Mouse (Mus musculus): ENCODE data around the gene Plekha8. TPM values are rescaled to one million over a fixed set of nuclear protein-coding genes. Genes with fewer than 3 reads are reported as not detected.
A peak's percentile ranks its signal among the peaks of the same experiment; 100 is the strongest.

Plekha8 gene
- polyA plus RNA-seq, 1 experiment from 2014 or later = 6.3 TPM

DNA sequence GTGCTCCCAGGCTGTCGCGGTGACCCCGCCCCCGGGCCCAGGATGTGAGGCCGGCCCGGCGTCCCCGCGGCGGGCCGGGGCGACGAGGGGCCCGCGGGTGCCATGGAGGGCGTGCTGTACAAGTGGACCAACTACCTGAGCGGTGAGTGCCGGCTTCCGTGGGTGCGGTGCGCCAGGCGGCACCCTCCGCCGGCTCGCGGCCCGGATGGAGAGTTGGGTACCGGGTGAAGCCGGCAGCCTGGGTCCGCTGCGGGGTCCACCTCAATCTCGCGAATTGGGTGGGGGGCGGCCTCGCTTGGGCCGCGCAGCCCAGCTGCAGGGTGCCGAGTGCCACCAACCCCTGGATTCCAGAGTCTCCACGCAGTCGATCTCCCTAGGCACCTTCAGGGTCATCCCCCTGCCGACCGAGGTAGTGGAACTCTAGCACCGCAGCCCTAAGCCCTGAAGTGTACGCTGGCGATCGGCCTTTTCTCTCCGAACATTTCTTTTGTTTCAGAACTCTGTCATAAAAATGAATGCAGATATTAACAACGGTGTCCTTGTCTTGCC, 493 bp downstream of the Plekha8 start:
- Histone ChIP-seq H3K27ac (ENCODE audit: low read depth, low read length) (peak overlapping the region; percentile 78), H3K9me3 (ENCODE audit: control insufficient read depth, low read length) (no peaks in the 10 kb centered on the region), H3K36me3 (ENCODE audit: control insufficient read depth, insufficient read depth, low read length) (no peaks in the 10 kb centered on the region), H3K4me1 (ENCODE audit: control insufficient read depth, insufficient read depth, low read depth, low read length) (peaks cover 23% of the 10 kb centered on the region), H3K9ac (ENCODE audit: low read depth, low read length) (peak overlapping the region; percentile 86), H3K4me3 (ENCODE audit: low read length) (peak overlapping the region; percentile 72), H3K27me3 (replicated peaks; ENCODE audit: control insufficient read depth, insufficient read depth, low read length) (no peaks in the 10 kb centered on the region), H3K4me2 (ENCODE audit: low read length) (peak overlapping the region; percentile 72)
- ATAC-seq = no peak
- WGBS = under 1% methylated on average over 47 of the region's 48 CpGs

DNA sequence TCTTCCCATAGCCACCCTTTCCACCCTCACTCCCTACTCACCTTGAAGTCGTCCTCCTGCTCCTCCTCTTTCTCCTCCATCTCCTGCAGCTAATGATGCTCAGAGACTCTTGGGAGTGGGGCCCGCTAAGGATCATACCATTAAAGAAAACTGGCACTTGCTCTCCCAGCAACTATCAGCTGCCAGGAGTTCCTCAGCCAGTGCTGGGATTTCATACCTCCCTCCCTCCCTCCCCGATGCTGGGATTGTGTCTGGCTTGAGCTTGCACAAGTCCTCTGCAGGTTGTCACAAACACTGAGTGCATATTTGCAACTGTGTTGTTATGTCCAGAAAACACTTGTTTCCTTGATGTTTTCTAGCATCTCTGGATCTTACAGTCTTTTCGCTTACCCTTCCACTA, 2.3 kb downstream of the Plekha8 start, which contains the start of gene Fkbp14:
Fkbp14 (minus strand) TSS at position 101 of the 400 bp plus-strand sequence.
- WGBS = 71% methylated on average over 4 of the region's 4 CpGs
- ATAC-seq = no peak
- peak within 1 kb of the TSS; percentile 72 for H3K4me2 ChIP-seq (ENCODE audit: low read length)
- no peaks in the 10 kb centered on the region for H3K27me3 ChIP-seq (replicated peaks; ENCODE audit: control insufficient read depth, insufficient read depth, low read length)
- H3K4me3 ChIP-seq (ENCODE audit: low read length) = no peak within 1 kb of the TSS; the same call in 1 of the 2 replicates
- H3K4me1 ChIP-seq (ENCODE audit: control insufficient read depth, insufficient read depth, low read depth, low read length) = peaks cover 20% of the 10 kb centered on the region
- no peak within 1 kb of the TSS for H3K27ac ChIP-seq (ENCODE audit: low read depth, low read length)
- no peaks in the 10 kb centered on the region for H3K36me3 ChIP-seq (ENCODE audit: control insufficient read depth, insufficient read depth, low read length)
- H3K9ac ChIP-seq (ENCODE audit: low read depth, low read length) = no peak within 1 kb of the TSS
- H3K9me3 ChIP-seq (ENCODE audit: control insufficient read depth, low read length) = no peaks in the 10 kb centered on the region

DNA sequence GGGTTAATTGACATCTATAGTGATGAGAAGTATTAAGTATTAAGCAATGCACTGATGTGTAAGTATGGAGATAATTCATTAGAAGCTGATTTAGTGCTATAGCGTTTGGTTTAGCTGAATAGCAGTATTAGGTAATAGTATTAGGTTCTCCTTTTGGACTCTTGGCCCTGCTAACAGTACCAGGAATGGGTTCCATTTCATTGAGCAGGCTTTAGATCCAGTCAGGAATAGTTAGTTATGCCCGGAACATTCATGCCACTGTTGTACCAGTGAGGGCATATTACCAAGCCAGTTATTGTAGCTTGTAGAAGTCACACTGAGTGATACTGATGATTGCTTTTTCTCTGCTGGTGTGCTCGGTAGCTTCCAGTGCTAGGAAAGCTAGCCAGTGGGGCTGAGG, 2.8 kb downstream of the Plekha8 start:
- H3K9me3 ChIP-seq (ENCODE audit: control insufficient read depth, low read length) = no peaks in the 10 kb centered on the region
- no peak overlapping the region for H3K27ac ChIP-seq (ENCODE audit: low read depth, low read length)
- ATAC-seq = no peak
- no peaks in the 10 kb centered on the region for H3K36me3 ChIP-seq (ENCODE audit: control insufficient read depth, insufficient read depth, low read length)
- H3K4me3 ChIP-seq (ENCODE audit: low read length) = no peak overlapping the region
- no peak overlapping the region for H3K4me2 ChIP-seq (ENCODE audit: low read length)
- 83% methylated on average over 3 of the region's 3 CpGs for WGBS
- H3K9ac ChIP-seq (ENCODE audit: low read depth, low read length) = no peak overlapping the region
- H3K27me3 ChIP-seq (replicated peaks; ENCODE audit: control insufficient read depth, insufficient read depth, low read length) = no peaks in the 10 kb centered on the region
- peaks cover 20% of the 10 kb centered on the region for H3K4me1 ChIP-seq (ENCODE audit: control insufficient read depth, insufficient read depth, low read depth, low read length)

DNA sequence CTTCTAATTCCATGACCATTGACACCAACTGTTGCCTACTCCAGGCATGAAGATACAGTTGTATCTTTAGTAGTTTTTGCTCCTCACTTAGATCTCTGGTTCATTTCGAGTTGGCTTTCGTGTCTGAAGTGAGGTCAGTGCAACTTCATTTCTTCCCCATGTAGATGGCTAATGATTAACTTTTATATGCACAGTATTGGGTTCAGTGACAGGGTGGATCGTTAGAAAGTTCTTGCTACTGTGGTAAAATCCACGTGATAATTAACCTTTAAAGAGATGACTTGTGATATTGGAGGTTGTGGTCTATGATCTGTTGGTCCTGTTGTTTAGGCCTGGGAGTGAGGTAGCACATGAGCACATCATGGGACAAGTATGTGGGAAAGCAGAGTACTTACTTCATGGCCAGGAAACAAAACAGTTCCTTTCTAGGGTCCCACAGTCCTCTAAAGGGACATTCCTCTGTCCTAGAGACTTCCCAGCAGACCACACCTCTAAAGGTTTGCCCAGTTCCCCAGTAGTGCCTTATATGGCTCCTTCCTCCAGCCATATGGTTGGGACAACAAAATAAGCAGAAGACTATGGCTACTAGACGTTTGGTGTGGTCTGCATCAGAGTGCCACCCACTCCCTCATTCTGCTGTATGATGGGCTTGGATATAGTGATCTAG, 5.9 kb downstream of the Plekha8 start:
- no peaks in the 10 kb centered on the region for H3K9me3 ChIP-seq (ENCODE audit: control insufficient read depth, low read length)
- 81% methylated on average over 5 of the region's 5 CpGs for WGBS
- no peak overlapping the region for H3K4me2 ChIP-seq (ENCODE audit: low read length)
- no peak overlapping the region for H3K27ac ChIP-seq (ENCODE audit: low read depth, low read length)
- H3K9ac ChIP-seq (ENCODE audit: low read depth, low read length) = no peak overlapping the region
- no peak overlapping the region for H3K4me3 ChIP-seq (ENCODE audit: low read length)
- no peaks in the 10 kb centered on the region for H3K36me3 ChIP-seq (ENCODE audit: control insufficient read depth, insufficient read depth, low read length)
- H3K4me1 ChIP-seq (ENCODE audit: control insufficient read depth, insufficient read depth, low read depth, low read length) = peaks cover 13% of the 10 kb centered on the region
- no peaks in the 10 kb centered on the region for H3K27me3 ChIP-seq (replicated peaks; ENCODE audit: control insufficient read depth, insufficient read depth, low read length)
- ATAC-seq = no peak

DNA sequence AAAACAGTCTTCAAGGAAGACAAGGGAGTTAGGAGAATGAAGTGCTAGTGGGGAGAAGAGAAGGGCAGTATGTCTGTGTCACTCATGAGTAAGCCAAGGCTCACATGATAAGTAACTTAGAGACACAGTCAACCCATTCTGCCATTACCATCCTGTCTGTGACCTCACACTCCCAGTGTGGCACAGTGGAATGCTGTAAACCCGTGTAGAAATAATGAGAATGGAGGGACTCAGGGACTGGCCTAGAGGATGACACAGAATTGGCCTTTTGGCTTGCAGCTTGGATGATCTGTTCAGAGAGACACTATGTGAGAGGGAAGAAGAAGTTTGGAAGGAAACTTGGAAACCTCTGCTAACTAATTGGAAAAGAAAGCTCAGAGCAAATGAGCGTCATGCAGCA, 8.0 kb downstream of the Plekha8 start:
- no peak for ATAC-seq
- 83% methylated on average over 2 of the region's 2 CpGs for WGBS
- Histone ChIP-seq H3K4me1 (ENCODE audit: control insufficient read depth, insufficient read depth, low read depth, low read length) (no peaks in the 10 kb centered on the region), H3K4me2 (ENCODE audit: low read length) (no peak overlapping the region), H3K27ac (ENCODE audit: low read depth, low read length) (no peak overlapping the region), H3K9me3 (ENCODE audit: control insufficient read depth, low read length) (no peaks in the 10 kb centered on the region), H3K9ac (ENCODE audit: low read depth, low read length) (no peak overlapping the region), H3K36me3 (ENCODE audit: control insufficient read depth, insufficient read depth, low read length) (no peaks in the 10 kb centered on the region), H3K27me3 (replicated peaks; ENCODE audit: control insufficient read depth, insufficient read depth, low read length) (no peaks in the 10 kb centered on the region), H3K4me3 (ENCODE audit: low read length) (no peak overlapping the region)

DNA sequence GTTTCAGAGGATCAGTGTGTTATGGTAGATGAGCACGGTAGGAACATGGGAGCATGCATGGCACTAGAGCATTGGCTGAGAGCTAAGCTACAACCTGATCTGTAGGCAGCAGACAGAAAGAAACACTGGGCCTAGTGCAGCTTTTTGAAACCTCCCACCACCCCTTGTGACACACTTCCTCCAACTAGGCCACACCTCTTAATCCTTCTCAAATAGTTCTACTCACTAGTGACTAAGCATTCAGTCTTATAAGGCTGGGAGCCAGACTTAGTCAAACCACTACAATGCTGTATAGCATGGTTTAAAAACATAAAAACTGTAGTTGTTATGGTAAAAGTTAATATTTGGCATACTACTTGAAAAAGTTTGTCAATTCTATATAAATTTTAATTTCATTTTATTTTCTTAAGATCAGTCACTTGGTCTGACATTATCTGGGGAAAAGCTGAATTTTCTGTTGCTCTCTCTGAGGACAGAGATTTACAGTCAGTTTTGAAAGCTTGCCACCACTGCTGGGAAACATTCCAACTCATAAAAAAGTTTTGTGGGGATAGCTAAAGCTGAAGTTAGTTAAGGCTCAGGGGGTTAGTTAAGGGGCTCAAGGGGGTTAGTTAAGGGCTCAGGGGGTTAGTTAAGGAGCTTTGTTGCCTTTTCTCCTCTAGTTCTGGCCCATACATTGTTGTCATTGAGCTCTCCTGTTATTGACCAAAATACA, 9.2 kb downstream of the Plekha8 start:
- no peaks in the 10 kb centered on the region for H3K36me3 ChIP-seq (ENCODE audit: control insufficient read depth, insufficient read depth, low read length)
- no peak overlapping the region for H3K4me2 ChIP-seq (ENCODE audit: low read length)
- WGBS = 100% methylated on average over 1 of the region's 1 CpGs
- no peak overlapping the region for H3K4me3 ChIP-seq (ENCODE audit: low read length)
- H3K9me3 ChIP-seq (ENCODE audit: control insufficient read depth, low read length) = no peaks in the 10 kb centered on the region
- H3K27ac ChIP-seq (ENCODE audit: low read depth, low read length) = no peak overlapping the region
- no peaks in the 10 kb centered on the region for H3K4me1 ChIP-seq (ENCODE audit: control insufficient read depth, insufficient read depth, low read depth, low read length)
- H3K9ac ChIP-seq (ENCODE audit: low read depth, low read length) = no peak overlapping the region
- no peaks in the 10 kb centered on the region for H3K27me3 ChIP-seq (replicated peaks; ENCODE audit: control insufficient read depth, insufficient read depth, low read length)
- ATAC-seq = no peak

DNA sequence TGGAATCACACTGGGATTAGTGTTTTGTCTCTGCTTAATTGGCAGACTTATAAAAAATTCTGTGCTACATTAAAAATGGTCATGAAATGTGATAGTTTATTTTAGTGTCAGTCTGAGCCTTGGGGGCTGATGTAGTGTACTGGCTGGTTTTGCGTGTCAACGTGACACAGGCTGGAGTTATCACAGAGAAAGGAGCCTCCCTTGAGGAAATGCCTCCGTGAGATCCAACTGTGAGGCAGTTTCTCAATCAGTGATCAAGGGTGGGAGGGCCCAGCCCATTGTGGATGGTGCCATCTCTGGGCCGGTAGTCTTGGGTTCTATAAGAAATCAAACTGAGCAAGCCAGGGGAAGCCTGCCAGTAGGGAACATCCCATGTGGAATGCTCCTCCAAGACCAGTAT, 11.3 kb downstream of the Plekha8 start:
- Histone ChIP-seq H3K27me3 (replicated peaks; ENCODE audit: control insufficient read depth, insufficient read depth, low read length) (no peaks in the 10 kb centered on the region), H3K4me1 (ENCODE audit: control insufficient read depth, insufficient read depth, low read depth, low read length) (no peaks in the 10 kb centered on the region), H3K4me2 (ENCODE audit: low read length) (no peak overlapping the region), H3K4me3 (ENCODE audit: low read length) (no peak overlapping the region), H3K27ac (ENCODE audit: low read depth, low read length) (no peak overlapping the region), H3K36me3 (ENCODE audit: control insufficient read depth, insufficient read depth, low read length) (no peaks in the 10 kb centered on the region), H3K9ac (ENCODE audit: low read depth, low read length) (no peak overlapping the region), H3K9me3 (ENCODE audit: control insufficient read depth, low read length) (no peaks in the 10 kb centered on the region)
- WGBS = 50% methylated on average over 4 of the region's 4 CpGs
- ATAC-seq = no peak

DNA sequence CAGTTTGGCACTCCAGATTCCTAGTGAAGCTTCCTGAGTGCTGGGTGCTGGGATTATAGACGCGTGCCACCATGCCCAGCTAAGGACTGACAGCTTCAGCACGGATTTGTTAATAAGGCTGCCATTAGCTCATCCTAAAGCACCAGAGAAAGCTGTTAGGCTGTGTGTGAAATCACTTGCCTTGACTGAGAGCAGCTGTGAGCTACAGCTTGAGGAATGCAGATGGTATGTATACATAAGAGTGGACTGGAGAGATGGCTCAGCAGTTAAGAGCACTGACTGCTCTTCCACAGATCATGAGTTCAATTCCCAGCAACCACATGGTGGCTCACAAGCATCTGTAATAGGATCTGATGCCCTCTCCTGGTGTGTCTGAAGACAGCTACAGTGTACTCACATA, 22.5 kb downstream of the Plekha8 start:
- Histone ChIP-seq H3K27ac (ENCODE audit: low read depth, low read length) (no peak overlapping the region), H3K4me3 (ENCODE audit: low read length) (no peak overlapping the region), H3K4me1 (ENCODE audit: control insufficient read depth, insufficient read depth, low read depth, low read length) (no peaks in the 10 kb centered on the region), H3K36me3 (ENCODE audit: control insufficient read depth, insufficient read depth, low read length) (peaks cover 8% of the 10 kb centered on the region; the same call in 1 of the 2 replicates), H3K27me3 (replicated peaks; ENCODE audit: control insufficient read depth, insufficient read depth, low read length) (no peaks in the 10 kb centered on the region), H3K4me2 (ENCODE audit: low read length) (no peak overlapping the region), H3K9me3 (ENCODE audit: control insufficient read depth, low read length) (no peaks in the 10 kb centered on the region), H3K9ac (ENCODE audit: low read depth, low read length) (no peak overlapping the region)
- ATAC-seq = no peak
- WGBS = 89% methylated on average over 3 of the region's 3 CpGs

DNA sequence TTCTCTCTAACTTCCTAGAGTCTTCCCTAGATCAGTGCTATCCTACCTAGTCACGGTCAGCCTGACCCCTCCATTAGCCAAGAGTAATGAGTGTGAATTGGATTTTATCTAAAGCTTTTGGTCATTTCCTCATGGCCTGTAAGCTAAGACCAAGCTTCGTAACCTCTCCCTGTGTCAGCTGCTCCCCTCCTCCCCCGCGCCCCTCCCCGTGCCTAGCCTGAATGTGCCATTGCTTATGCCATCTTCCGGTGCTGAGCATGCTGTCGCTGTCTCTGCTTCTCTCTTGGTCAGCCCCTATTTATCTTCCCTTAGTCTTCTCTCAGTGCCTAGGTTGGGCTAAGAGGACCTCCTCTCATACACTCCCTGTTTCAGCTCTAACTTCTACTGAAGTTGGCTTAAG, 24.6 kb downstream of the Plekha8 start:
- WGBS = 95% methylated on average over 7 of the region's 7 CpGs
- Histone ChIP-seq H3K36me3 (ENCODE audit: control insufficient read depth, insufficient read depth, low read length) (peaks cover 11% of the 10 kb centered on the region; the same call in 1 of the 2 replicates), H3K27me3 (replicated peaks; ENCODE audit: control insufficient read depth, insufficient read depth, low read length) (no peaks in the 10 kb centered on the region), H3K4me3 (ENCODE audit: low read length) (no peak overlapping the region), H3K4me1 (ENCODE audit: control insufficient read depth, insufficient read depth, low read depth, low read length) (no peaks in the 10 kb centered on the region), H3K27ac (ENCODE audit: low read depth, low read length) (no peak overlapping the region), H3K4me2 (ENCODE audit: low read length) (no peak overlapping the region), H3K9ac (ENCODE audit: low read depth, low read length) (no peak overlapping the region), H3K9me3 (ENCODE audit: control insufficient read depth, low read length) (no peaks in the 10 kb centered on the region)
- ATAC-seq = no peak

Measured in hindbrain, embryonic 16.5 days (tissue).